Mouse (Mus musculus) heart, embryonic 13.5 days (tissue): ENCODE data around the gene Mdm1. TPM values are rescaled to one million over a fixed set of nuclear protein-coding genes. Genes with fewer than 3 reads are reported as not detected.

Experiments
- polyA plus RNA-seq: library from polyadenylated mRNA; unstranded; fragments of >200 nt; fragmentation: Nextera tagmentation; extraction: Ambion mirVana; gene quantifications from 2 replicates; pipeline ENCODE4 v1.2.1, GENCODE M21; 2015

Gene Mdm1
- polyA plus RNA-seq, 1 experiment from 2014 or later, result 14.4 TPM

Other genes starting within 250 kb of the Mdm1 start
- not detected in 2 replicates for gene Il22, start 63.1 kb downstream of the Mdm1 start, polyA plus RNA-seq
- gene Gm32717, start 99.0 kb downstream of the Mdm1 start, polyA plus RNA-seq, result not detected in 2 replicates
- not detected in 2 replicates for gene Gm32802, start 116.9 kb downstream of the Mdm1 start, polyA plus RNA-seq
- gene Iltifb, start 153.2 kb downstream of the Mdm1 start, polyA plus RNA-seq, result not detected in 2 replicates
- gene Gm9040, start 185.2 kb downstream of the Mdm1 start, polyA plus RNA-seq, result not detected in 2 replicates
- not detected in 2 replicates for gene Gm9044, start 190.6 kb downstream of the Mdm1 start, polyA plus RNA-seq
- 0.08 TPM in 1 of 2 replicates, not detected in the other for gene Gm9045, start 196.0 kb downstream of the Mdm1 start, polyA plus RNA-seq
- gene Gm9046, start 201.4 kb downstream of the Mdm1 start, polyA plus RNA-seq, result not detected in 2 replicates
- not detected in 2 replicates for gene Gm9048, start 206.9 kb downstream of the Mdm1 start, polyA plus RNA-seq
- 0.08 TPM in 1 of 2 replicates, not detected in the other for gene Gm9049, start 212.3 kb downstream of the Mdm1 start, polyA plus RNA-seq